Mouse (Mus musculus) layer of hippocampus, postnatal 36 days (tissue): ENCODE results near the gene Pdk1. TPM values are rescaled to one million over a fixed set of nuclear protein-coding genes. Genes with fewer than 3 reads are reported as not detected.
A peak's percentile ranks its signal among the peaks of the same experiment; 100 is the strongest.
"Not testable (repeated sequence)": the region's sequence is repeated elsewhere in the genome, so short reads cannot be mapped to it uniquely, and the experiment has no call there.

Source experiments
- DNase-seq, 2 experiments: peaks; one replicate each; pipeline ENCODE4 v3.0.0; 2022
- total RNA-seq, 2 experiments: library from RNA; stranded (reverse); gene quantifications; 2 replicates each; pipeline ENCODE4 v1.2.3; 2021

Gene Pdk1
- total RNA-seq, 2 experiments from 2014 or later = 42.0 to 43.3 TPM

GRCm38 (mm10) chr2:71874836-71875235 lies 1.8 kb downstream of the Pdk1 start:
- no peak for DNase-seq

GRCm38 (mm10) chr2:71877865-71878264 lies 4.8 kb downstream of the Pdk1 start:
- no peak for DNase-seq

- DNase-seq = no peak
Measured at GRCm38 (mm10) chr2:71878441-71878840, 5.4 kb downstream of the Pdk1 start.

- DNase-seq = no peak
Measured at GRCm38 (mm10) chr2:71878943-71879342, 5.9 kb downstream of the Pdk1 start.

GRCm38 (mm10) chr2:71882914-71883651 lies 10.1 kb downstream of the Pdk1 start:
- DNase-seq = no peak

- DNase-seq = no peak
Measured at GRCm38 (mm10) chr2:71887269-71887668, 14.2 kb downstream of the Pdk1 start.

GRCm38 (mm10) chr2:71888437-71888836 lies 15.4 kb downstream of the Pdk1 start:
- no peak for DNase-seq

- DNase-seq = no peak
Measured at GRCm38 (mm10) chr2:71891536-71891935, 18.5 kb downstream of the Pdk1 start.

- no peak for DNase-seq
Measured at GRCm38 (mm10) chr2:71892741-71893349, 19.8 kb downstream of the Pdk1 start.

GRCm38 (mm10) chr2:71895596-71896286 lies 22.7 kb downstream of the Pdk1 start:
- no peak for DNase-seq

- no peak for DNase-seq
Measured at GRCm38 (mm10) chr2:71897420-71897819, 24.4 kb downstream of the Pdk1 start.

- DNase-seq = peak in 1 of 2 experiments; percentile 35
Measured at GRCm38 (mm10) chr2:71898335-71898856, 25.4 kb downstream of the Pdk1 start.

- no peak for DNase-seq
Measured at GRCm38 (mm10) chr2:71899886-71900285, 26.9 kb downstream of the Pdk1 start.

GRCm38 (mm10) chr2:71905154-71905553 lies 32.1 kb downstream of the Pdk1 start:
- no peak for DNase-seq

- DNase-seq = not testable (repeated sequence)
Measured at GRCm38 (mm10) chr2:71906356-71906755, 33.3 kb downstream of the Pdk1 start.

GRCm38 (mm10) chr2:71913911-71914310 lies 40.9 kb downstream of the Pdk1 start:
- no peak for DNase-seq

GRCm38 (mm10) chr2:71919227-71919647 lies 46.2 kb downstream of the Pdk1 start:
- no peak for DNase-seq

- DNase-seq = not testable (repeated sequence)
Measured at GRCm38 (mm10) chr2:71924931-71925330, 51.9 kb downstream of the Pdk1 start.

GRCm38 (mm10) chr2:71934046-71934445 lies 61.0 kb downstream of the Pdk1 start:
- DNase-seq = no peak

GRCm38 (mm10) chr2:71936711-71937110 lies 63.7 kb downstream of the Pdk1 start:
- peak in 1 of 2 experiments; percentile 17 for DNase-seq

GRCm38 (mm10) chr2:71937649-71938308 lies 64.8 kb downstream of the Pdk1 start:
- DNase-seq = no peak

GRCm38 (mm10) chr2:71938716-71939393 lies 65.8 kb downstream of the Pdk1 start:
- peak in 1 of 2 experiments; percentile 3 for DNase-seq
